Mouse (Mus musculus): ENCODE measurements around the gene Mbtps2. TPM values are rescaled to one million over a fixed set of nuclear protein-coding genes. Genes with fewer than 3 reads are reported as not detected.

Gene Mbtps2
- polyA plus RNA-seq (2012; fragmentation: generic; extraction: Trizol) = 7.6 TPM

GRCm38 (mm10) chrX:157598186-157598996 lies at the start of gene Mbtps2:
Gene Mbtps2 (minus strand): TSS chrX:157598715.
- Histone ChIP-seq H3K4me3 (peak within 1 kb of the TSS; percentile 53), H3K27me3 (ENCODE audit: control insufficient read depth, insufficient read depth, insufficient read length) (no peaks in the 10 kb centered on the region), H3K4me2 (ENCODE audit: low read depth) (peak within 1 kb of the TSS; percentile 90), H3K79me2 (ENCODE audit: control insufficient read depth, insufficient read depth) (peaks cover 34% of the 10 kb centered on the region), H3ac (ENCODE audit: control insufficient read depth, insufficient read length) (peak within 1 kb of the TSS; percentile 84), H3K36me3 (ENCODE audit: control insufficient read depth, insufficient read depth) (no peaks in the 10 kb centered on the region)
- no peak for TF ChIP-seq MYOD1 (IDR thresholded peaks at IDR 0.05; ENCODE audit: control insufficient read depth in 1 of 3, insufficient read length in 2 of 3, low read depth in 2 of 3)
- no peak for TF ChIP-seq MAX (IDR thresholded peaks at IDR 0.05; ENCODE audit: low read depth)
- TF ChIP-seq POLR2A (IDR thresholded peaks at IDR 0.05; ENCODE audit: insufficient read length, low read depth) = peak; percentile 37

GRCm38 (mm10) chrX:157646399-157646798 lies 47.9 kb upstream of the Mbtps2 start:
- Histone ChIP-seq H3K79me2 (ENCODE audit: control insufficient read depth, insufficient read depth) (no peaks in the 10 kb centered on the region), H3K36me3 (ENCODE audit: control insufficient read depth, insufficient read depth) (no peaks in the 10 kb centered on the region), H3ac (ENCODE audit: control insufficient read depth, insufficient read length) (no peak overlapping the region), H3K4me2 (ENCODE audit: low read depth) (no peak overlapping the region), H3K27me3 (ENCODE audit: control insufficient read depth, insufficient read depth, insufficient read length) (no peaks in the 10 kb centered on the region), H3K4me3 (no peak overlapping the region)
- TF ChIP-seq SRF (IDR thresholded peaks at IDR 0.05; ENCODE audit: control insufficient read depth, insufficient read length, low read depth) = no peak
- TF ChIP-seq TCF3 (IDR thresholded peaks at IDR 0.05; ENCODE audit: insufficient read length, low read depth) = no peak
- TF ChIP-seq REST (IDR thresholded peaks at IDR 0.05; ENCODE audit: insufficient read depth, insufficient read length) = no peak
- no peak for TF ChIP-seq MYOG (IDR thresholded peaks at IDR 0.05; ENCODE audit: control insufficient read depth in 1 of 3, insufficient read depth in 1 of 3, insufficient read length in 2 of 3, low read depth in 2 of 3)
- no peak for TF ChIP-seq MYOD1 (IDR thresholded peaks at IDR 0.05; ENCODE audit: control insufficient read depth in 1 of 3, insufficient read length in 2 of 3, low read depth in 2 of 3)
- no peak for TF ChIP-seq CEBPB (IDR thresholded peaks at IDR 0.05; ENCODE audit: insufficient read depth, poor library complexity, severe bottlenecking)
- no peak for TF ChIP-seq USF1 (IDR thresholded peaks at IDR 0.05; ENCODE audit: low read depth)
- TF ChIP-seq TCF12 (IDR thresholded peaks at IDR 0.05; ENCODE audit: insufficient read depth, poor library complexity, severe bottlenecking) = no peak
- no peak for TF ChIP-seq MAX (IDR thresholded peaks at IDR 0.05; ENCODE audit: low read depth)
- no peak for TF ChIP-seq POLR2A (IDR thresholded peaks at IDR 0.05; ENCODE audit: insufficient read length, low read depth)
- TF ChIP-seq POLR2AphosphoS2 (IDR thresholded peaks at IDR 0.05; ENCODE audit: insufficient read length, low read depth) = no peak
- no peak for TF ChIP-seq E2F4 (IDR thresholded peaks at IDR 0.05; ENCODE audit: insufficient read depth)

GRCm38 (mm10) chrX:157644700-157645099 lies 46.2 kb upstream of the Mbtps2 start:
- H3K27me3 ChIP-seq (ENCODE audit: control insufficient read depth, insufficient read depth, insufficient read length) = no peaks in the 10 kb centered on the region
- H3K36me3 ChIP-seq (ENCODE audit: control insufficient read depth, insufficient read depth) = no peaks in the 10 kb centered on the region
- no peak overlapping the region for H3K4me3 ChIP-seq
- TF ChIP-seq MAX (IDR thresholded peaks at IDR 0.05; ENCODE audit: low read depth) (no peak), SRF (IDR thresholded peaks at IDR 0.05; ENCODE audit: control insufficient read depth, insufficient read length, low read depth) (no peak), MYOD1 (IDR thresholded peaks at IDR 0.05; ENCODE audit: control insufficient read depth in 1 of 3, insufficient read length in 2 of 3, low read depth in 2 of 3) (no peak), TCF12 (IDR thresholded peaks at IDR 0.05; ENCODE audit: insufficient read depth, poor library complexity, severe bottlenecking) (no peak), POLR2A (IDR thresholded peaks at IDR 0.05; ENCODE audit: insufficient read length, low read depth) (no peak), TCF3 (IDR thresholded peaks at IDR 0.05; ENCODE audit: insufficient read length, low read depth) (no peak), MYOG (IDR thresholded peaks at IDR 0.05; ENCODE audit: control insufficient read depth in 1 of 3, insufficient read depth in 1 of 3, insufficient read length in 2 of 3, low read depth in 2 of 3) (no peak), REST (IDR thresholded peaks at IDR 0.05; ENCODE audit: insufficient read depth, insufficient read length) (no peak), USF1 (IDR thresholded peaks at IDR 0.05; ENCODE audit: low read depth) (no peak), E2F4 (IDR thresholded peaks at IDR 0.05; ENCODE audit: insufficient read depth) (no peak), POLR2AphosphoS2 (IDR thresholded peaks at IDR 0.05; ENCODE audit: insufficient read length, low read depth) (no peak), CEBPB (IDR thresholded peaks at IDR 0.05; ENCODE audit: insufficient read depth, poor library complexity, severe bottlenecking) (no peak)
- peak overlapping the region; percentile 14 for H3K4me2 ChIP-seq (ENCODE audit: low read depth)
- H3K79me2 ChIP-seq (ENCODE audit: control insufficient read depth, insufficient read depth) = no peaks in the 10 kb centered on the region
- no peak overlapping the region for H3ac ChIP-seq (ENCODE audit: control insufficient read depth, insufficient read length)

- no peaks in the 10 kb centered on the region for H3K27me3 ChIP-seq (ENCODE audit: control insufficient read depth, insufficient read depth, insufficient read length)
- H3K36me3 ChIP-seq (ENCODE audit: control insufficient read depth, insufficient read depth) = no peaks in the 10 kb centered on the region
- TF ChIP-seq REST (IDR thresholded peaks at IDR 0.05; ENCODE audit: insufficient read depth, insufficient read length) (no peak), MAX (IDR thresholded peaks at IDR 0.05; ENCODE audit: low read depth) (no peak), POLR2A (IDR thresholded peaks at IDR 0.05; ENCODE audit: insufficient read length, low read depth) (no peak), MYOG (IDR thresholded peaks at IDR 0.05; ENCODE audit: control insufficient read depth in 1 of 3, insufficient read depth in 1 of 3, insufficient read length in 2 of 3, low read depth in 2 of 3) (no peak), CEBPB (IDR thresholded peaks at IDR 0.05; ENCODE audit: insufficient read depth, poor library complexity, severe bottlenecking) (no peak), USF1 (IDR thresholded peaks at IDR 0.05; ENCODE audit: low read depth) (no peak), E2F4 (IDR thresholded peaks at IDR 0.05; ENCODE audit: insufficient read depth) (no peak), TCF12 (IDR thresholded peaks at IDR 0.05; ENCODE audit: insufficient read depth, poor library complexity, severe bottlenecking) (no peak), SRF (IDR thresholded peaks at IDR 0.05; ENCODE audit: control insufficient read depth, insufficient read length, low read depth) (no peak), MYOD1 (IDR thresholded peaks at IDR 0.05; ENCODE audit: control insufficient read depth in 1 of 3, insufficient read length in 2 of 3, low read depth in 2 of 3) (no peak), POLR2AphosphoS2 (IDR thresholded peaks at IDR 0.05; ENCODE audit: insufficient read length, low read depth) (no peak), TCF3 (IDR thresholded peaks at IDR 0.05; ENCODE audit: insufficient read length, low read depth) (no peak)
- H3K4me3 ChIP-seq = no peak overlapping the region
- H3K79me2 ChIP-seq (ENCODE audit: control insufficient read depth, insufficient read depth) = no peaks in the 10 kb centered on the region
- H3K4me2 ChIP-seq (ENCODE audit: low read depth) = peak overlapping the region; percentile 14
- no peak overlapping the region for H3ac ChIP-seq (ENCODE audit: control insufficient read depth, insufficient read length)
These were observed 45.8 kb upstream of the Mbtps2 start for GRCm38 (mm10) chrX:157644300-157644699.
